Mouse (Mus musculus) CH12.LX (cell line): ENCODE results near the gene Btbd1. TPM values are rescaled to one million over a fixed set of nuclear protein-coding genes. Genes with fewer than 3 reads are reported as not detected.

Source experiments
- DNase-seq: peaks from one replicate; pipeline ENCODE4 v3.0.0-alpha.2; 2013; ENCODE audit errors: extremely low read depth
- H3K27ac ChIP-seq: 2 replicates; pipeline ENCODE4 v1.5.1; 2012; ENCODE audit warnings: low read depth, mild to moderate bottlenecking, control low read depth, moderate library complexity; ENCODE audit not compliant: insufficient read depth
- H3K27me3 ChIP-seq: replicated peaks from 2 replicates; pipeline ENCODE3; 2012; ENCODE audit warnings: inconsistent platforms
- H3K36me3 ChIP-seq, 2 experiments: replicated peaks in 1 of 2; 2 replicates each; pipeline versions ENCODE3 to v1.6.1; 2012; ENCODE audit warnings: inconsistent platforms in 1 of 2, low read length in 1 of 2, mild to moderate bottlenecking in 1 of 2, mixed read lengths in 1 of 2, moderate library complexity in 1 of 2; ENCODE audit not compliant: control insufficient read depth in 1 of 2, insufficient read depth in 1 of 2
- H3K4me1 ChIP-seq, 2 experiments: 2 replicates each; pipeline ENCODE4 v1.6.1; 2012; ENCODE audit warnings: inconsistent platforms in 1 of 2, moderate library complexity in 1 of 2; ENCODE audit not compliant: insufficient read depth in 2 of 2, control insufficient read depth in 1 of 2
- H3K4me2 ChIP-seq: 2 replicates; pipeline ENCODE4 v1.6.1; 2012; ENCODE audit warnings: low read depth, mild to moderate bottlenecking, control low read depth; ENCODE audit not compliant: poor library complexity, insufficient read depth, severe bottlenecking
- H3K4me3 ChIP-seq, 3 experiments: fragments of 150-350 bp in 1 of 3; sonication (generic) in 1 of 3; replicated peaks in 1 of 3; 2 replicates each; pipeline versions ENCODE3 to v1.5.1; 2011 to 2012; ENCODE audit warnings: low read depth in 2 of 3, low read length in 2 of 3, mild to moderate bottlenecking in 2 of 3, moderate library complexity in 2 of 3, control low read depth in 1 of 3, improper control_type of control experiment in 1 of 3, inconsistent platforms in 1 of 3, mixed read lengths in 1 of 3; ENCODE audit not compliant: poor library complexity in 1 of 3
- H3K79me2 ChIP-seq: replicated peaks from 2 replicates; pipeline ENCODE4 v1.6.1; 2012; ENCODE audit warnings: mild to moderate bottlenecking, moderate library complexity; ENCODE audit not compliant: control insufficient read depth, poor library complexity, insufficient read depth, severe bottlenecking; ENCODE audit errors: extremely low read depth
- H3K9ac ChIP-seq: 2 replicates; pipeline ENCODE4 v1.6.1; 2012; ENCODE audit warnings: low read depth, mild to moderate bottlenecking, control low read depth, moderate library complexity; ENCODE audit not compliant: insufficient read depth
- H3K9me3 ChIP-seq: replicated peaks from 2 replicates; pipeline ENCODE3; 2012; ENCODE audit warnings: low read length, inconsistent platforms, mixed read lengths
- BHLHE40 ChIP-seq: IDR thresholded peaks from 2 replicates; pipeline ENCODE4 v1.6.1; 2011; ENCODE audit warnings: mild to moderate bottlenecking, low read depth, low read length, improper control_type of control experiment
- CHD1 ChIP-seq: IDR thresholded peaks from 2 replicates; pipeline ENCODE4 v1.6.1; 2012; ENCODE audit warnings: low read depth, low read length, improper control_type of control experiment, inconsistent platforms
- CTCF ChIP-seq, 2 experiments: IDR thresholded peaks in 1 of 2; conservative IDR thresholded peaks in 1 of 2; 2 replicates each; pipeline ENCODE4 v1.5.1; 2011 to 2012; ENCODE audit warnings: low read depth in 2 of 2, low read length in 2 of 2, improper control_type of control experiment in 1 of 2, inconsistent platforms in 1 of 2, mild to moderate bottlenecking in 1 of 2, moderate library complexity in 1 of 2
- E2F4 ChIP-seq: IDR thresholded peaks from 2 replicates; pipeline ENCODE4 v1.6.1; 2011; ENCODE audit warnings: low read depth, low read length, improper control_type of control experiment; ENCODE audit not compliant: insufficient replicate concordance
- ELF1 ChIP-seq: IDR thresholded peaks from 2 replicates; pipeline ENCODE4 v1.6.1; 2014; ENCODE audit warnings: low read depth, mild to moderate bottlenecking, inconsistent platforms, low read length, improper control_type of control experiment
- EP300 ChIP-seq: IDR thresholded peaks from 2 replicates; pipeline ENCODE4 v1.6.1; 2011; ENCODE audit warnings: low read length, improper control_type of control experiment
- GABPA ChIP-seq: IDR thresholded peaks from 2 replicates; pipeline ENCODE4 v1.6.1; 2012; ENCODE audit warnings: low read depth, low read length, improper control_type of control experiment, inconsistent platforms; ENCODE audit not compliant: insufficient replicate concordance
- JUN ChIP-seq: IDR thresholded peaks from 2 replicates; pipeline ENCODE4 v1.6.1; 2011; ENCODE audit warnings: low read depth, mild to moderate bottlenecking, low read length, improper control_type of control experiment, moderate library complexity; ENCODE audit not compliant: insufficient read depth
- JUND ChIP-seq: conservative IDR thresholded peaks from 2 replicates; pipeline ENCODE4 v1.6.1; 2011; ENCODE audit warnings: low read depth, low read length, improper control_type of control experiment
- KAT2A ChIP-seq: IDR thresholded peaks from 2 replicates; pipeline ENCODE4 v1.6.1; 2012; ENCODE audit warnings: low read length, improper control_type of control experiment, inconsistent platforms; ENCODE audit not compliant: insufficient replicate concordance
- MAZ ChIP-seq: IDR thresholded peaks from 2 replicates; pipeline ENCODE4 v1.6.1; 2012; ENCODE audit warnings: low read depth, mild to moderate bottlenecking, inconsistent platforms, low read length, improper control_type of control experiment, moderate library complexity
- MEF2A ChIP-seq: IDR thresholded peaks from 2 replicates; pipeline ENCODE4 v1.6.1; 2014; ENCODE audit warnings: low read depth, mild to moderate bottlenecking, inconsistent platforms, low read length, improper control_type of control experiment, borderline replicate concordance
- MXI1 ChIP-seq: IDR thresholded peaks from 2 replicates; pipeline ENCODE4 v1.6.1; 2011; ENCODE audit warnings: mild to moderate bottlenecking, low read depth, low read length, improper control_type of control experiment
- MYC ChIP-seq: IDR thresholded peaks from 2 replicates; pipeline ENCODE4 v1.6.1; 2011; ENCODE audit warnings: low read depth, mild to moderate bottlenecking, improper control_type of control experiment, low read length
- NRF1 ChIP-seq: IDR thresholded peaks from 2 replicates; pipeline ENCODE4 v1.6.1; 2014; ENCODE audit warnings: low read depth, mild to moderate bottlenecking, inconsistent platforms, low read length, improper control_type of control experiment, moderate library complexity
- POLR2AphosphoS2 ChIP-seq: IDR thresholded peaks from 2 replicates; pipeline ENCODE4 v1.6.1; 2011; ENCODE audit warnings: low read depth, low read length, improper control_type of control experiment
- RCOR1 ChIP-seq: conservative IDR thresholded peaks from 2 replicates; pipeline ENCODE4 v1.6.1; 2012; ENCODE audit warnings: low read depth, mild to moderate bottlenecking, inconsistent platforms, low read length, improper control_type of control experiment
- SMC3 ChIP-seq: IDR thresholded peaks from 2 replicates; pipeline ENCODE4 v1.6.1; 2011; ENCODE audit warnings: low read depth, low read length, improper control_type of control experiment
- TBP ChIP-seq: conservative IDR thresholded peaks from 2 replicates; pipeline ENCODE4 v1.6.1; 2011; ENCODE audit warnings: low read depth, low read length, improper control_type of control experiment
- USF2 ChIP-seq: conservative IDR thresholded peaks from 2 replicates; pipeline ENCODE4 v1.6.1; 2011; ENCODE audit warnings: low read depth, low read length, improper control_type of control experiment
- ZC3H11A ChIP-seq: IDR thresholded peaks from 2 replicates; pipeline ENCODE4 v1.6.1; 2012; ENCODE audit warnings: low read depth, mild to moderate bottlenecking, inconsistent platforms, low read length, improper control_type of control experiment
- ZKSCAN1 ChIP-seq: IDR thresholded peaks from 2 replicates; pipeline ENCODE4 v1.6.1; 2012; ENCODE audit warnings: low read depth, inconsistent platforms, low read length, improper control_type of control experiment, borderline replicate concordance
- ZNF384 ChIP-seq: IDR thresholded peaks from 2 replicates; pipeline ENCODE4 v1.6.1; 2012; ENCODE audit warnings: low read depth, low read length, improper control_type of control experiment, inconsistent platforms
- dilution Hi-C: fragments of 300-500 bp; cut with MboI; formaldehyde crosslinking; loops from 2 replicates; pipeline ENCODE4 v1.14.3; 2020; ENCODE audit warnings: low sequenced_read_pairs; ENCODE audit not compliant: extremely low pct_unique_long_range_greater_than_20kb, extremely low pct_ligation_motif_present
- in situ Hi-C: fragments of 300-500 bp; cut with MboI; formaldehyde crosslinking; loops from 3 replicates; pipeline ENCODE4 v1.14.3; 2019; ENCODE audit warnings: low sequenced_read_pairs, low pct_ligation_motif_present, low pct_unique_long_range_greater_than_20kb, mixed read lengths
- polyA plus RNA-seq: library from polyadenylated mRNA; unstranded; fragments of >175 nt; gene quantifications from 2 replicates; pipeline ENCODE4 v1.2.1, GENCODE M21; 2012; ENCODE audit warnings: low read depth; ENCODE audit not compliant: insufficient read length
- total RNA-seq, 2 experiments: library from RNA; depleted of rRNA; stranded (reverse); fragments of 300-350 nt in 1 of 2; fragments of >200 nt in 1 of 2; gene quantifications; 2 replicates each; pipeline ENCODE4 v1.2.3; 2012 to 2014

The Btbd1 gene
- total and polyA plus RNA-seq, 3 experiments = 45.8 to 88.8 (median 67.1) TPM

DNA sequence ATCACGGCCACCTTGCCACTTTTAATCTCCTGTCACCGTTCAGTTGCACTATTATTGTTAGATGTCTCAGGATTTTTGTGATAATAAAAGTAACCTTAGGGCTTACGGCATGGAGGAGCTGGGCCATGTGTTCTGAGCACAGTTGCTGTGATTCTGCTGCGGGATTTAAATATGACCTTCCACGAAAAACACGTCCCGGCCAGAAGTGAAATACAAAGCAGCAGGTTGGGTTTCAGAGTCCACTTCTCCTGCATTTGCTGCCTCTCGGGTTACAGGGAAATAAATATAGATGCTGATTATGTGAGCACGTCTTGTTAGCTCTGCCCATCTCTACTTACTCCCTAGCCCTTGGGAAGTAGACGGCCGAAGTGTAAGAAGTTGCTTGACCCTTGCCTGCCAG is 15.6 kb upstream of the Btbd1 start:
- Histone ChIP-seq H3K27me3 (no peaks in the 10 kb centered on the region), H3K79me2 (no peaks in the 10 kb centered on the region), H3K9ac (no peak overlapping the region), H3K9me3 (no peaks in the 10 kb centered on the region), H3K36me3 (no peaks in the 10 kb centered on the region), H3K4me3 (no peak overlapping the region), H3K27ac (no peak overlapping the region), H3K4me1 (peaks cover 4 to 19% of the 10 kb centered on the region in 2 experiments), H3K4me2 (no peak overlapping the region)
- dilution Hi-C loops = no loop called here
- DNase-seq = no peak
- in situ Hi-C loops = no loop called here
- TF ChIP-seq MAZ (no peak), TBP (no peak), RCOR1 (no peak), MXI1 (no peak), JUND (no peak), GABPA (no peak), ZKSCAN1 (no peak), CTCF (conservative IDR thresholded peaks at IDR 0.05 in 1 of 2, IDR thresholded peaks at IDR 0.05 in 1 of 2; ENCODE audit: low read depth in 2 of 2, low read length in 2 of 2) (no peak), ELF1 (no peak), BHLHE40 (no peak), CHD1 (no peak), ZNF384 (no peak), SMC3 (no peak), USF2 (no peak), KAT2A (no peak), JUN (no peak), POLR2AphosphoS2 (no peak)

- no peaks in the 10 kb centered on the region for H3K9me3 ChIP-seq
- TF ChIP-seq MYC (no peak), EP300 (no peak), ELF1 (no peak), GABPA (no peak), E2F4 (no peak), USF2 (no peak), MEF2A (no peak), ZC3H11A (no peak), JUND (no peak), NRF1 (no peak)
- no peaks in the 10 kb centered on the region for H3K79me2 ChIP-seq
- DNase-seq = no peak
- no peak overlapping the region for H3K9ac ChIP-seq
- no peak overlapping the region for H3K4me3 ChIP-seq
- no peaks in the 10 kb centered on the region for H3K27me3 ChIP-seq
- dilution Hi-C loops (no loop called here), in situ Hi-C loops (no loop called here)
- no peak overlapping the region for H3K4me2 ChIP-seq
- H3K36me3 ChIP-seq = no peaks in the 10 kb centered on the region
- peaks cover 4 to 10% of the 10 kb centered on the region in 2 experiments for H3K4me1 ChIP-seq
- H3K27ac ChIP-seq = no peak overlapping the region
Observed at GRCm38 (mm10) chr7:81843903-81844302, 14.7 kb upstream of the Btbd1 start.
